Mouse (Mus musculus) CH12.LX (cell line): ENCODE data around the gene Vps53.

Experiments used
- BHLHE40 ChIP-seq: IDR thresholded peaks from 2 replicates; pipeline ENCODE4 v1.6.1; 2011; ENCODE audit warnings: mild to moderate bottlenecking, low read depth, low read length, improper control_type of control experiment
- CTCF ChIP-seq, 2 experiments: IDR thresholded peaks in 1 of 2; conservative IDR thresholded peaks in 1 of 2; 2 replicates each; pipeline ENCODE4 v1.5.1; 2011 to 2012; ENCODE audit warnings: low read depth in 2 of 2, low read length in 2 of 2, improper control_type of control experiment in 1 of 2, inconsistent platforms in 1 of 2, mild to moderate bottlenecking in 1 of 2, moderate library complexity in 1 of 2
- MYC ChIP-seq: IDR thresholded peaks from 2 replicates; pipeline ENCODE4 v1.6.1; 2011; ENCODE audit warnings: low read depth, mild to moderate bottlenecking, improper control_type of control experiment, low read length
- NRF1 ChIP-seq: IDR thresholded peaks from 2 replicates; pipeline ENCODE4 v1.6.1; 2014; ENCODE audit warnings: low read depth, mild to moderate bottlenecking, inconsistent platforms, low read length, improper control_type of control experiment, moderate library complexity

- TF ChIP-seq CTCF (conservative IDR thresholded peaks at IDR 0.05 in 1 of 2, IDR thresholded peaks at IDR 0.05 in 1 of 2; ENCODE audit: low read depth in 2 of 2, low read length in 2 of 2) (no peak), BHLHE40 (no peak), MYC (no peak), NRF1 (no peak)
These were observed 4.3 kb upstream of the Vps53 start for GRCm38 (mm10) chr11:76183745-76184144.
